Mouse (Mus musculus) liver, embryonic 15.5 days (tissue): ENCODE data around the gene Hs6st2. TPM values are rescaled to one million over a fixed set of nuclear protein-coding genes. Genes with fewer than 3 reads are reported as not detected.

ENCODE experiments used
- ATAC-seq: fragments of 200-750 bp; cut with Nextera tagmentation; 2 replicates; pipeline ENCODE4 v1.8.0; 2017; ENCODE audit warnings: moderate number of reproducible peaks, mild to moderate bottlenecking, moderate library complexity; ENCODE audit not compliant: insufficient read depth
- H3K27ac ChIP-seq: fragments of 300-500 bp; sonication (generic); replicated peaks from 2 replicates; pipeline ENCODE4 v1.5.1; 2015; ENCODE audit warnings: mild to moderate bottlenecking, inconsistent platforms
- H3K27me3 ChIP-seq: fragments of 300-500 bp; sonication (generic); 2 replicates; pipeline ENCODE4 v1.6.1; 2015; ENCODE audit warnings: mild to moderate bottlenecking, inconsistent platforms
- H3K36me3 ChIP-seq: fragments of 300-500 bp; sonication (generic); replicated peaks from 2 replicates; pipeline ENCODE4 v1.6.1; 2015; ENCODE audit warnings: moderate library complexity, mild to moderate bottlenecking, inconsistent platforms
- H3K4me1 ChIP-seq: fragments of 300-500 bp; sonication (generic); replicated peaks from 2 replicates; pipeline ENCODE4 v1.6.1; 2015; ENCODE audit warnings: inconsistent platforms
- H3K4me2 ChIP-seq: fragments of 300-500 bp; sonication (generic); 2 replicates; pipeline ENCODE4 v1.6.1; 2015; ENCODE audit warnings: moderate library complexity, mild to moderate bottlenecking, inconsistent platforms
- H3K4me3 ChIP-seq: fragments of 300-500 bp; sonication (generic); replicated peaks from 2 replicates; pipeline ENCODE4 v1.5.1; 2015; ENCODE audit warnings: mild to moderate bottlenecking, inconsistent platforms
- H3K9ac ChIP-seq: fragments of 300-500 bp; sonication (generic); 2 replicates; pipeline ENCODE4 v1.6.1; 2015; ENCODE audit warnings: moderate library complexity, mild to moderate bottlenecking, inconsistent platforms
- H3K9me3 ChIP-seq: fragments of 300-500 bp; sonication (generic); replicated peaks from 2 replicates; pipeline ENCODE4 v1.6.1; 2016; ENCODE audit warnings: inconsistent platforms
- WGBS: fragments of 180-500 bp; shearing (Covaris S2); methylation state at CpG from one replicate; pipeline ENCODE4 v1.1.7; 2015; ENCODE audit warnings: mixed read lengths; ENCODE audit not compliant: insufficient replicate concordance; 5-methylcytosine and 5-hydroxymethylcytosine counted together
- polyA plus RNA-seq: library from polyadenylated mRNA; unstranded; fragments of >200 nt; fragmentation: Nextera tagmentation; extraction: Ambion mirVana; gene quantifications from 2 replicates; pipeline ENCODE4 v1.2.1, GENCODE M21; 2015

Gene Hs6st2
- polyA plus RNA-seq, 1 experiment from 2014 or later, result 1.3 TPM

DNA sequence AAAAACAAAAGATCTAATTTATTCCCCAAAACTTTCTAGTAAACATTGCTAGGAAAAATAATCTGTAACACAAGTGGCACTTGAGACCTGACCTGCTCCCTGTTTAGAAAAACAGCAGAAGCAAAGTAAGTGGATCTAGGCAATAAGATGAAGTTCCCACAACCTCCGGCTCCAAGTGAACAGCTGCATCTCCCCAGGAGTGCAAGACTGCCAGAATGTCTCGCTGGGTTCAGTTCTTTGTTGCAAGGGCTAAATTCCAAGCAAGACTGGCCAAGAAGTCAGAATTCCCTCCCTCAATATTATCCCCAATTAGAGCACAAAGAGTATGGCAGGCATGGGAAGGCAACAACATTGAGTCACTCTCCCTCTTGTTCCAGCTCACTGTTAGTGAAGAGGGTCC is 23.4 kb downstream of the Hs6st2 start:
- WGBS, result 40% methylated on average over 2 of the region's 2 CpGs
- ATAC-seq, result no peak
- Histone ChIP-seq H3K9ac (no peak overlapping the region), H3K9me3 (no peaks in the 10 kb centered on the region), H3K4me1 (no peaks in the 10 kb centered on the region), H3K36me3 (no peaks in the 10 kb centered on the region), H3K27me3 (no peaks in the 10 kb centered on the region), H3K4me3 (no peak overlapping the region), H3K27ac (no peak overlapping the region), H3K4me2 (no peak overlapping the region)

GRCm38 (mm10) chrX:51642661-51643257 is 38.9 kb downstream of the Hs6st2 start:
- Histone ChIP-seq H3K9ac (no peak overlapping the region), H3K4me2 (no peak overlapping the region), H3K27ac (no peak overlapping the region), H3K9me3 (no peaks in the 10 kb centered on the region), H3K4me3 (no peak overlapping the region), H3K27me3 (no peaks in the 10 kb centered on the region; the same call in 1 of the 2 replicates), H3K36me3 (no peaks in the 10 kb centered on the region), H3K4me1 (no peaks in the 10 kb centered on the region)
- WGBS, result 51% methylated on average over 3 of the region's 3 CpGs
- ATAC-seq, result no peak

GRCm38 (mm10) chrX:51635756-51636155 is 45.9 kb downstream of the Hs6st2 start:
- Histone ChIP-seq H3K4me1 (no peaks in the 10 kb centered on the region), H3K36me3 (no peaks in the 10 kb centered on the region), H3K4me2 (no peak overlapping the region), H3K9ac (no peak overlapping the region), H3K9me3 (no peaks in the 10 kb centered on the region), H3K27ac (no peak overlapping the region), H3K27me3 (no peaks in the 10 kb centered on the region; the same call in 1 of the 2 replicates), H3K4me3 (no peak overlapping the region)
- WGBS, result 67% methylated on average over 7 of the region's 7 CpGs
- ATAC-seq, result no peak

DNA sequence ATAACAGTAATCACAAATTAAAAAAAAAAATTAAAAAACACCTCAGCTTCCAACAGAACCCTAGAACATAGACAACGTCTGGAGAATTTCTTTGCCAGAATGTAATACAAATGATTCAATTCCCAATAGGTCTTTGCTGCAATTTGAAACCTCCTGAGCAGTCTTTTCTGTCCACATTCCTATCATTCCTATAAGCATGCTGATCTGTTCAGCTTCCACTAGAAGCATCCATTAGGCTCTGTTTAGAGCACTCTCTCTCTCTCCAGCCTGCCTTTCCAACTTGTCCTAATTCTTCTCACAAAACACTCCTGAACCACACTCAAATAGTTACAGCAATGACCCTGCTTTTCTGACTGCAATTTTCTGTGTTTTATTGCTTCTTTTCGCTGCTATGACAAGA is 50.3 kb downstream of the Hs6st2 start:
- Histone ChIP-seq H3K36me3 (no peaks in the 10 kb centered on the region), H3K4me3 (no peak overlapping the region), H3K9ac (no peak overlapping the region), H3K4me1 (no peaks in the 10 kb centered on the region), H3K4me2 (no peak overlapping the region), H3K27me3 (no peaks in the 10 kb centered on the region), H3K9me3 (no peaks in the 10 kb centered on the region), H3K27ac (no peak overlapping the region)
- WGBS, result 51% methylated on average over 2 of the region's 2 CpGs
- ATAC-seq, result no peak

DNA sequence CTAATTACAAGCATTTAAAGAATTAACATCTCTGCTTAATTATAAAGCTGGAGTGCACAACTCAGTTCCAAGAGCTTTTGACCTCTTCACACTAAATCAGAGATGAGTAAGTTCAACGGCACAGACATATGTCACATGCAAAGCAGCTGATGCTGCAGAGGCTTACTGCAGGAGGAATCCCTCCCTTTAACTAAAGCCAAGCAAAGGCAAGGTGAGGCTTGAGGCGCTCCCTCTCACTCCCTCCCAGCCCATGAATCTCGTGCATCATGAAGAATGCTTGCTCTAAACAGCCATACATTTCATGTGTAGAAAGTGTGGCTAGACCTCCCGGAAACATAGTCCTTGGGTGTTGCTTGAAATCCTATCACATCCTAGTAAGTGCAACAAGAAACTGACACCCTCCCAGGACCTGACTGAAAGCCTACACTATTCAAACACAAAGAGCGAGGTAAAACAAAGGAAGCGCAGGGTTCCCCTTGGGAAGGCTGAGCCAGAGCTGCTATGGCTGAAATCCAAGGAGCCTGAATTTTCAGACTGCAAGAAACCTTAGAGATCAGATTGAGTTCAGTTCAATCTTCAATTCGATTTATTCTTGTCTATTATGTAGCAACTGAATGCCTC is 67.2 kb downstream of the Hs6st2 start:
- Histone ChIP-seq H3K9ac (no peak overlapping the region), H3K27ac (no peak overlapping the region), H3K27me3 (no peaks in the 10 kb centered on the region), H3K36me3 (no peaks in the 10 kb centered on the region), H3K4me1 (no peaks in the 10 kb centered on the region), H3K9me3 (no peaks in the 10 kb centered on the region), H3K4me2 (no peak overlapping the region), H3K4me3 (no peak overlapping the region)
- WGBS, result 49% methylated on average over 7 of the region's 7 CpGs
- no peak for ATAC-seq

DNA sequence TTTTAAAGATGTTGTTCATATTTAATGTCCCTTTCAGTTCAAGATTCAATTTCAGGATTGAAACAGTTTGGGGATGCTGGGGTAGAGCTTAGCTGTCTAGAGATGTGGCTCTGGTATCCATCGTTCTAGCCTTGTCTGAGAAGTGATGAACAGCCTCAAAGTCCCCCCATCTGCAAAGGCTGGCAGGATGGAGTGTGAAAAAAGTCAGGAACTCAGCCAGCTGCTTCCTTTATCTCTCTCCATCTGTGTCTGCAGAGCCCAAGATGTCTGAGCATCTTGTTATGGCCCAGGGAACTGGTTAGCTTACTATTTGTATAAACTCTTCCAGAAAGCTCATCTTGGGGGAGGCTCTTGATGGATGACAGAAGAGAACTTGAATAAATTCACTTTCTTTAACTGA is 70.9 kb downstream of the Hs6st2 start:
- 16% methylated on average over 1 of the region's 1 CpGs for WGBS
- no peaks in the 10 kb centered on the region for H3K27me3 ChIP-seq
- no peak for ATAC-seq

DNA sequence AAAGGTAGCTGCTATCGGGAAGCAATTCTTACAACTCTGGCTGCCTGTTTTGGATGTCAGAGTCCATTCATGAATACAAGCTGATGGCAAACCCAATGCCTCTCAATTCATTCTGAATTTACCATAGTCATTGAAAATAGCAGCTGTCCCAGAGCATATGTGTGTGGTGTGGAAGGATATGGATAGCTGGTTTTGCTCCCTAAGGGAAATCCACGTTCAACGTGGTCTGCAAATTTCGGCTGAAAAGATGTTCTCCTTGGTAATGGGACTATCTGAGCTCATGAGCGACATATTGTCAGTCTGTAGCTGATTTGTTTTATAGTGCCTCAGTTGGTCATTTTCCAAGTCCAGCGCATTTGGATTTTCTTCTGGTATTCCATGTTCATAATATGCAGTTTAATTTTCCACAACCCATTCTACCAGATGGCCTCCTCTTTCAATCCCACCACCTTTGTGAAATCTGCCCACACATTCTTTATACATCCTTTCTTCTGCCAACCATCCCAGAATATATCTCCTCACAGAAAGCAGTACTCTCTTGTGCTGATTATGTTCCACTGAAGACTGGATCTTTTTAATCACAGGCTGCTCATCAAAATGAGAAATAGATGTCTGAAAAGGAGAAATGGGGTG is 75.3 kb downstream of the Hs6st2 start:
- Histone ChIP-seq H3K9me3 (no peaks in the 10 kb centered on the region), H3K9ac (no peak overlapping the region), H3K36me3 (no peaks in the 10 kb centered on the region), H3K27ac (no peak overlapping the region), H3K4me1 (no peaks in the 10 kb centered on the region), H3K4me3 (no peak overlapping the region), H3K4me2 (no peak overlapping the region), H3K27me3 (no peaks in the 10 kb centered on the region)
- WGBS, result 73% methylated on average over 6 of the region's 6 CpGs
- ATAC-seq, result no peak

More for the DNA sequence above, 70.9 kb downstream of the Hs6st2 start:
- Histone ChIP-seq H3K36me3 (no peaks in the 10 kb centered on the region), H3K9ac (no peak overlapping the region), H3K4me3 (no peak overlapping the region), H3K4me1 (no peaks in the 10 kb centered on the region), H3K4me2 (no peak overlapping the region), H3K27ac (no peak overlapping the region), H3K9me3 (no peaks in the 10 kb centered on the region)

DNA sequence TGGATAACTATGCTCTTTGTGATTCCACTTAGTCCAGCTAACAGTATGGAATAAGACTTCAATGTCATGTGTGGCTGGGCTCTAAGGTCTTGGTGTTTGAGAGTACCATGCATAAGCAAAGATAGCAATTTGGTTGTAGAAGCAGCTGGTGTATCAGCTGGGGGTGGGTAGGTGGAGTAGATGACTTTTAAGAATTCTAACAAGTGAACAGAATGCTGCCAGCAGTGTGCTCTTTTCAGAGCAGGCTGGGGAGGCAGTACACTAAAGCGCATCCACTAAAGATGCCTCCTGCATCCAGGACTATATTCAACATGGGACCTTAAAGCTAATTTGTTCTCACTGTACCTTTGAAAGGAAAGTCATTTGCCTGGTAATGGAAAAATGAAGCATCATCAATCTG is 88.9 kb downstream of the Hs6st2 start:
- WGBS, result 75% methylated on average over 1 of the region's 1 CpGs
- no peaks in the 10 kb centered on the region for H3K36me3 ChIP-seq

DNA sequence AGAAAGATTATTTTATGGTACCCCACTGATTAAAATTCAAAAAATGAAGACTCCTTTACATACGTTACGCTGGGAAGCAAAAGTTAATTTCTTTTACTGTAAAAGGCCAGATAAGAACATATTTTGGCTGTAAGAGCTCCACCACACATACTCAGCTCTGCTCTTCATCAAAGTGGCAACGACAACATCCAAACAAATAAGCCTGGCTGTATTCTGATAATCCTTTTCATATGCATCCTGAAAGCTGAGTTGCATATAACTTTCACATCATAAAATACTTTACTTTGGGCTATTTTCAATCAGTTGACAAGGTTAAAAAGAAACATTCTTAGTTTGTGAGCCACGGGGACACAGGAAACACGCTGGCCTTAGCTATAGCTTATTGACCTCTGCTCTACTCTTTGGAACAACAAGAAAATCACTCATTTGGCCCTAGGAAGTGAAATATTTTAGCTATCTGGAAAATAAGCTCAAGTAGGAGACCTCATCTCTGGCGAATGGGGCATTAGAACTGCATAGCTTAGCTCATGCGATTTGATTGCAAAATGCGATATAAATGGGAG is 91.1 kb downstream of the Hs6st2 start:
- 63% methylated on average over 8 of the region's 8 CpGs for WGBS
- Histone ChIP-seq H3K27me3 (no peaks in the 10 kb centered on the region), H3K4me3 (no peak overlapping the region), H3K4me1 (no peaks in the 10 kb centered on the region), H3K9me3 (no peaks in the 10 kb centered on the region), H3K4me2 (no peak overlapping the region), H3K9ac (no peak overlapping the region), H3K36me3 (no peaks in the 10 kb centered on the region), H3K27ac (no peak overlapping the region)
- no peak for ATAC-seq

More for the DNA sequence above, 88.9 kb downstream of the Hs6st2 start:
- ATAC-seq, result no peak
- H3K4me2 ChIP-seq, result no peak overlapping the region
- H3K27ac ChIP-seq, result no peak overlapping the region
- H3K4me1 ChIP-seq, result no peaks in the 10 kb centered on the region
- no peak overlapping the region for H3K9ac ChIP-seq
- H3K4me3 ChIP-seq, result no peak overlapping the region
- H3K9me3 ChIP-seq, result no peaks in the 10 kb centered on the region
- H3K27me3 ChIP-seq, result no peaks in the 10 kb centered on the region

DNA sequence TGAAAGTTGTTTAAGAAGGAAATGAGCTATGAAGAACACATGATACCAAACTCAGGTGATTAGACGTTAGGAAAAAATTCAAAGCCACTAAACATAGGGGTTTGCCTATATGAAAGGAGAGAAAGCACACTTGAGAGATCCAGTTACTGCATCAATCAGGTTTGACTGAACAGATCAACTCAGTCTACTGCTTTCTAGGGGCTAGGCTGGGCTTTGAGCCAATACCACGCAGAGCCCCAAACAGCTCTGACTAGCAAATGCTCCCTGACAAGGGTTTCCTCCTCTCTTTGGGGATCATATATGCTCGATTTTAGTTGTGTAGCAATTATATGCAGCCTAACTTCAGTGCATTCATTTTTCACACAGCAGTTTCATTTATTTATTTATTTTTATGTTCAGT is 96.2 kb downstream of the Hs6st2 start:
- H3K4me2 ChIP-seq, result no peak overlapping the region
- no peaks in the 10 kb centered on the region for H3K9me3 ChIP-seq
- no peak overlapping the region for H3K4me3 ChIP-seq
- ATAC-seq, result no peak
- 42% methylated on average over 3 of the region's 3 CpGs for WGBS
- H3K9ac ChIP-seq, result no peak overlapping the region
- H3K27me3 ChIP-seq, result no peaks in the 10 kb centered on the region
- H3K4me1 ChIP-seq, result no peaks in the 10 kb centered on the region
- no peak overlapping the region for H3K27ac ChIP-seq
- no peaks in the 10 kb centered on the region for H3K36me3 ChIP-seq

- H3K9ac ChIP-seq, result no peak overlapping the region
- H3K4me1 ChIP-seq, result no peaks in the 10 kb centered on the region
- H3K9me3 ChIP-seq, result no peaks in the 10 kb centered on the region
- no peak overlapping the region for H3K27ac ChIP-seq
- H3K27me3 ChIP-seq, result no peaks in the 10 kb centered on the region
- no peaks in the 10 kb centered on the region for H3K36me3 ChIP-seq
- H3K4me3 ChIP-seq, result no peak overlapping the region
- ATAC-seq, result no peak
- no peak overlapping the region for H3K4me2 ChIP-seq
- WGBS, result 28% methylated on average over 3 of the region's 3 CpGs
Measured at GRCm38 (mm10) chrX:51581704-51582103, 100.0 kb downstream of the Hs6st2 start.
